21 mouse cellular contexts compared by ENCODE assay signal in genomic region chr1:157233451-157233850, GRCm38 (mm10).
DNase-seq lines count a peak whose midpoint lies in the region; TF ChIP-seq lines count a peak whose summit lies in the region.
"Had no signal": no experiment of that assay in that cellular context is flagged by ENCODE, and none has a peak within 500 bp of the region (broad histone marks: within the 10 kb centered on the region; RNA-seq: fewer than 3 reads in every experiment).

No protein-coding gene starts in this region.

- no peak for TF ChIP-seq CTCF in layer of hippocampus, adult 2 months (conservative IDR thresholded peaks at IDR 0.05)

- H3K4me3 ChIP-seq in layer of hippocampus, adult 2 months, result no peak overlapping the region
- H3K4me3 ChIP-seq: embryonic facial prominence, embryonic 13.5 days; embryonic facial prominence, embryonic 15.5 days; erythroblast, embryonic 14.5 days; forebrain, embryonic 10.5 days; forebrain, embryonic 12.5 days had no signal

- DNase-seq in layer of hippocampus, adult 11-12 months (ENCODE audit: low spot score), result peak; percentile 35
- no peak for DNase-seq in layer of hippocampus, postnatal 10 days (ENCODE audit: low spot score in 2 of 2)
- DNase-seq in layer of hippocampus, adult 2 months (ENCODE audit: low spot score in 2 of 2), result peak; percentile 46 to 53
- no peak for DNase-seq in layer of hippocampus, adult 9-10 months (ENCODE audit: low spot score)
- no peak for DNase-seq in gastrocnemius, adult 18-20 months (ENCODE audit: low spot score)
- DNase-seq: adrenal gland, adult 8-10 months; adrenal gland, postnatal 14 days; adrenal gland, postnatal 36 days; B cell, adult 2 months; cerebellum, adult 11 months; cerebellum, adult 18-20 months; cerebellum, adult 8-10 months; cerebellum, adult 9-11 months; cerebellum, postnatal 14 days; cerebellum, postnatal 36 days; embryo, embryonic 11 days had no signal

- peak overlapping the region; percentile 86 for H3K27ac ChIP-seq in layer of hippocampus, adult 2 months
- H3K27ac ChIP-seq: embryonic facial prominence, embryonic 13.5 days; embryonic facial prominence, embryonic 15.5 days; forebrain, embryonic 10.5 days; forebrain, embryonic 12.5 days had no signal

Comparison
In these comparisons a context has a peak if more than half of its experiments do, and no peak if none do; other contexts are left out.
1. DNase-seq: peak in layer of hippocampus, adult 11-12 months (single experiment) and layer of hippocampus, adult 2 months (2 of 2); none in layer of hippocampus, postnatal 10 days (0 of 2), layer of hippocampus, adult 9-10 months (single experiment) and gastrocnemius, adult 18-20 months (single experiment).